Mouse (Mus musculus): ENCODE results near the gene P3h2.
A peak's percentile ranks its signal among the peaks of the same experiment; 100 is the strongest.

P3h2 gene

DNA sequence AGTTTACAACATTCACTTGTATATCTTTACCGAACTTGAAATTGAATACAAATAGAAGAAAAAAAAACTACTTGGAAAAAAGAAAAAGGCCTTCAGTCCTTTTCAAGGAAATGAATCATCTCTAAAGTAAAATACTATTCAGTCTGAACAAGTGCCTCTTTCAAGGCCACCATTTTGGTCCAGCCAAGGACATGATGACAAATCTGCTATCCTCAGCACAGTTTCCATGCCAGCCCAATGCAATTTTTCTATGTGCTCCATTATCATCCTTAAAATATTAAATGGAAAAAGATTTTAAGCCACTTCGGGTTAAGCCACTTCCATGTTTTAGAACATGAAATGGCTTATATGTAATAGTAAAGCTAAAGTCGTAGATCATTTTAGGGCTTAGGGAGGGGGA lies 35.2 kb downstream of the P3h2 start:
- DNase-seq (ENCODE audit: low read depth, low spot score): no peak

DNA sequence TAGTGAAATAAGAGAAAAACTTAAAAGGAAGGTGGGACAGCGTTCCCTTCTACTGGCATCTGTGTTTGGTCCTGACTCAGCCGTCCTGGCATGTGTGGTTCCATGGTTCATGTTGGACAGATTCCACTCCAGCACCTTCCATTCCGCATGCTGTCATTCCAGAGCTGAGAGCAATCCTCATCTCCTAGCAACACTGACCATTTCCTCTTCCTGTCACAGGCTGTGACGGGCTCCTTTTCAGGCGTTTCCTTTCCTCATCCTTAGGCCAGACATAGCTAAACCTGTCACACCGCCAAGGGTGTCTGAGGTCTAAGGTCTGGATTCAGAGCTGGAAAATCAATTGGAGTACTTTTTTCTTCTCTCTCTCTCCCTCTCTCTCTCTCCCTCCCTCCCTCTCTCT lies 40.5 kb downstream of the P3h2 start:
- no peak for DNase-seq (ENCODE audit: low read depth, low spot score)

DNA sequence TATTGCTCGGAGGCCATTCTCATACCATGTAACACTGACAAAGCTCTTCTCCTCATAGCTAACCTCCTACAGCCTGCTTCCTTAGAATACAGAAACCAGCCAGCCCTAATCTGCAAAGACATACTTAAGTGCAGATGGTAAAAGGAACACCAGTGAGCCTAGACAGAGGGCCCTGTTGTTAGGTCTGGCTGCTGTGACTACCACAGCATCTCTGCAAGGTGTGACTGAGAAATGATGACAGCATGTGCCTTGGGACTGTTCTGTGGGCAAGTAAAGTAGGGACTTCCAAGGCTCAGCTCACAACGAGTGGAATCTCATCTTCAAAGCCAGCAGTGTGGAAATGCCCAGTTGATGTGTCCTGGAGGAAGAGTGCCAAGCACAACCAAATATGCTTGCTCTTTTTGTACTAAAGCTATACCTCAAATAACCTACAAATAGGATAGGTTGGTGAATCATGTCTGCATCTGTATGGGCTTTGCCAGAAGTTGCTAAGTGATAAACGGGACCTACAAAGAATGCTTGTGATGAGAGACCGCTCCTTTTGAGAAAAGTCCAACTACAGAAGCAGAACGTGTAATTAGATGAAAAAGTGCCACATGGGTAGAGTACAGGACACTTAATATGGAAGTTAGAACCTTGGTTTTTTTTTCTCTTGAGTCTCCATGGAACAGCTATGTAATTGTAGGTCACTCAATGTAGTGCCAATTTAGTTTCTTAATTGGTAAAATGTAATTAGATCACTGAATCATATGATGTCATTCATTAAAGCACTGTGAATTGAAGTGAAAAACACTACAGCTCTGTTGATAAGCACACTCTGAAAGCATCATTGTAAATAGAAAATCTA lies 45.1 kb downstream of the P3h2 start:
- no peak for DNase-seq (ENCODE audit: low read depth, low spot score)

DNA sequence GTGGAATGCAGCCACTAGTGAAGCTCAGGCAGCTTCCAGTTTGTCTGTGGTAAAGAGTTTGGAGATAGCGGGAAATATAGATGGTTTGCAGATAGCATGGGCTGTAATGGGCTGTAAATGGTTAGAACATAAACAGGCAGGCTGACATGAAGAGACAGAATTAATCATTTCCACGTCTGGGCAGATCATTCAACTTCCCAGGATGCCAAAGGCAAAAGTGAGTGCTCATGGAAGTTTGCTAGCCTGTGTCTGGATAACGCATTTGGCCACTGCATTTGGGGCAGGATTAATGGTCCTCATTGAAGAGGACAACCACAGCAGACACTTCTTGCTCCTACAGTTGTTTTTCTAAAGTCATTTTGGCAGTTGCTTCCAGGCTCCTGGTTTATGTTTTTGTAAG lies 52.0 kb downstream of the P3h2 start:
- DNase-seq (ENCODE audit: low read depth, low spot score): no peak

DNA sequence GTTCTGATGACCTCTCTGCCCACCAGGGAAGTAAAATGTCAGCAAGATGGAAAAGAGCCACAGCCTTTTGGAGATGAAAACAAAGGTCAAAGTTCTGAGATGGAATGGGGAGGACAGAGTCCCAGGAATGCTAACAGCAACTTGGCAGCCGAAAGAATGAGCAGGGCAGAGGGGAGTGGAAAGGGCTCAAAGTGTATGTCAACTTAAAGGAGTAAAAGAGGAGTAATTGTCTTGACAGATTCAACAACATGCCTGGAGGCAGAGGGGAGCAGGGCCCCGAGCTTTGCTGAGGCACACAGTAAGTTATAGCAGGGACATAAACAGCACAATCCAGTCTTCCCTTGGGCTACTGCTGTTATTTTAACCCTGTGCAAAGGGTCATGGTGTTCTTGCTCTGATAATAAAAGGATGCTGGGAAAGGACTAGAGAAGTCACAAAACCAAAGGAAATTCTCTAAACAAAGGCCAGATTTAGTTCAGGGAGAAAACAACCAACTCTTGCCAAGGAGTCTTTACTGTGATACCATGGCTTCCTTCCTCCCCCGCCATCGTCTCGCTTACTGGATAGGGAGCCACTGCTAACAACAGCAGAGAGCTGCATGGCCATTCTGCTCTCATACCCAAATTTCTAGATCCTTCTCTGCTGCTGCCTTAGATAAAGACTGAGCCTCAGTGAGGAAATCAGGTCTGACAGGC lies 56.0 kb downstream of the P3h2 start:
- DNase-seq (ENCODE audit: low read depth, low spot score): no peak

DNA sequence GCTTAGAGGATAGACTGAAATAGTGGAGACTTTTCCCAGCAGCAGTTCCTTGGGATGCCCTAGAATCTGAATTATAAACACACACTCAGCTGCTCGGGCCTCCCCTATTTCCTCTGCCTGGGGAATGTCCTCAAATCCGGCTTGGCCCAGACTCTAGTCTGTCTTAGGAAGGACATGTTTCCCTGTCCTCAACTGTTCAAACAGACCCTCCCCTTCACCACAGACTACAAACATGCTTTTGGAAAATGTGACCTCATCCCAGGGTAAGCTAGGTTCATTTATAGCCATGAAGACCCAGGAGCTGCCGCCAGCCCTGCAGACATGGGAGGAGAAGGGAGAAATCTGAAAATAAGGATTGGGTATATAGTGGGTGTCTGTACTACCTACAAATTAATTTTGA lies 57.7 kb downstream of the P3h2 start:
- no peak for DNase-seq (ENCODE audit: low read depth, low spot score)

DNA sequence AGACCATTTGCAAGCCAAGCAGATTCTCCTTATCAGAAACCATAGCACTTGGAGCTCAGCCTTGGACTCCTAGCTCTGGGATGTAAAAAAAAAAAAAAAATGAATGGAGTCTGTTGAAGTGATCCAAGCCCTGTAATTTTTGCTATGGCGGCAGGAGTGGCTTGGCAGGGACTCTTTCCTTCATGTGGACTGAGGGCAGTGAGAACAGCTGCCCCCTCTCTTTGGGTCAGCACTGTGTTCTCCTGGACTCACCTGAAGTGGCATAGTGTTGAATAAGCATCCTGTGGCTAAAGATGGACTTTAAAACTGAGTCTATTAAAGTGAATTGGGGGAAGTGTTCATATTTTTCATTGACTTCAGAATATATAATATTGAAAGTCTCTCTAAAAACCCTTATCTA lies 58.2 kb downstream of the P3h2 start:
- DNase-seq (ENCODE audit: low read depth, low spot score): no peak

DNA sequence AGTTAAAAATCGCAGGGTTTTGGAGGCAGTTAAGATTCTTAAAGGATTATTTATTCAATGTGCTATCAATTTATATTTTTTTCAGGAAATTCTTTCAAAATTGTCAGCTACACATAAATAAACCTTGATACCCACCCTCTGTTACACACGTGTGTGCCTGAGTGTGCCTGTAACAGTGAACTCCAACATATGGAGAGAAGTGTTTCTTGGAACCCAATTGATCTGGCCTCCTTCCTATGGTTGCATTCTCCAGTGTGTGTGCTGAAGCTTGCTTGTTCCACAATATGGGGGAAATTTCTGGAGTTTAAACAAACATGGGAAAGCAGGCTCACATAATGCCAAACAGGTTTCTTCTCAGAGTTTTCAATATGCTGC lies 63.7 kb downstream of the P3h2 start:
- DNase-seq (ENCODE audit: low read depth, low spot score): no peak

DNA sequence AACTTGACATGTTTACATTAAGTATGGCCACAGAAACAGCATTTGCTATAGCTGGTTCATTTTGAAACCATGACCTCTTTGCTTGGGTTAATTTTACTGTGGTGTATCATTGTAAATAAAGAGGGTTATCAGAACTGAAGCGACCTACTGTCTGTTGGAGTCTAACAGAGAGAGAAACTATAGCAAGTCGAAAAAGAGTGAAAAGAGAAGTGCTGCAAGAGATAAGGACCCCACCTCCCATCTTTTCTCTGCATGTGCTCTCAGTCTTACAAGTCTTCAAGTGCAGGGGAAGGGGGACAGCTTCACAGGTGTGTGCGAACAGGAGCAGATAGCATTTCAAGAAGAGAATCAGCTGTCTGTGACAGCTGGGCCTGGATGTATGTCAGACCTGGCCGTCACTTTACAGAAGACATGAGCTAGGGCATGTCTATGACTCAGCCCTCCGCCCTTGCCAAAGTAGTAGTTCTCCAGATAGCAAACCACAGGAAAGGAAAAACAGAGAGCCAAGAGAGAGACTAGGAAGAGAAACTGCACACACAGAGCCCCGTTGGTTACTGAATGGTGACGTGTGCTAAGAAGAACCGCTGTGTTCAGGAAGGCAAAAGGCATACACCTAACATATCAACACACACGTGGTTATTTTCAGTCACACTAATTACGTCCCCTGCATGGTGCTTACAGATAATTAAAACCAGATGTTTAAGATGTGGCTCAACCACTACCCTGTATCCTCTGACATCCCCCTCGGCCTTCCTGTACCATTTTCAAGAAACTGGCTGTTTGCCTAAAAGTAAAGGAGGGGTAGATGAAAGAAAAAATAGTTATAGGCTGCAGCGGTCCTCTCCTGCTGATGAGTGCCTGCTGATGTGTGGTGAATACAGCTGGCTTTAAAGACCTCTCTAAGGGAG lies 64.3 kb downstream of the P3h2 start:
- no peak for DNase-seq (ENCODE audit: low read depth, low spot score)

DNA sequence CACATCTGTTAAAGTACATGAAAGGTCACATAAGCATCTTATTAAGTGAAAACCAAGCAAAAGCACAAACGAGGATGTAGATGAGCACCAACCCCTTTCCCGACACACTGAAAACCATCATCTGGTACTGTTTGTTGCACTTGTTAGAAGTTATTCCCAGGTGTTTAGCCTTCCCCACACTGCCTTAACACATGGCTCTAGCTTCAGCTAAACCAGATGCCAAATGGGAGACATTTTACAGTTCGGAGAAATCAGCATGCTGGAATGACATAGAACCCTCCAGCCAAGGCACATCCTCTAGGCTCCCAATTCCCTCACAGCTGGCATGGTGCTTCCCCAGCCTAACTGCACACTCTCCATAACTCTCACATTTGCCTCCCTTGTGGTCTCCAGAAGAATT lies 66.3 kb downstream of the P3h2 start:
- no peak for DNase-seq (ENCODE audit: low read depth, low spot score)

DNA sequence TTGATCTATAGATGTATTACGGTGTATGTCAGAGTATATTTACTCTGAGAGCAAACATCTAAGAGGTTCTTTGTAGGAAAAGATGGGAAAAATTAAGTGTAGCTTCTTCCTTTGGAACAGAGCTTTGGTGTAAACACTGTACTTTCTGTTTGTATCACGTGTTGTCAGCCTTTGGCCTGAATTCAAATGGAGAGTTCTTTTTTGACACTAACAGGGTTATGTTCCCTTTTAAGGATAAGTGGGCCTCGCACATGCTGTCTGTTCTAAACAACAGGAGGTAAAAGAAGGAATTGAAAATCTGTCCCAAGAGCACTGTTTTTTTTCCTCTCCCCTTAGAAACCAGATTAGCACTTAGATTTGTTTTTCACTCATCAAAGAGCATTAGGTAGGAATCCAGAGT lies 70.1 kb downstream of the P3h2 start:
- no peak for DNase-seq (ENCODE audit: low read depth, low spot score)

DNA sequence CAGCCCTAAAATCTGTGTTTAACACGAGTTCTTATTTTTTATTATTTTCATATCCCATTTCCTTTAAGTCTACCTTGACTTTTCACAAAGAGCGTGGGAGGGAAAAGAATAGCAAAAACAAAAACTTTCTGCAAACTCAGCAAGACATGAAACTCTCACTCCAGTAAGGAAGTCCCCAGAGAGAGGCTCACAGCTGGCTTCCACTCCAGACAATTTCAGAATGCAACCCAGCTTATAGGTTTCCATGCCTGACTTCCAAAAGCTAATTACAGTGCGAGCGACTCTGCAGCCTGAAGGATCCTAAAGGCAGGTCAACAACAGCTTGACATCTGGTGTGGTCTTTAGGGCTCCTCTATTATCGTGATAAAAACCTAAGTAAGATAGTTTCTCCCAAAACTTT lies 70.5 kb downstream of the P3h2 start:
- no peak for DNase-seq (ENCODE audit: low read depth, low spot score)

DNA sequence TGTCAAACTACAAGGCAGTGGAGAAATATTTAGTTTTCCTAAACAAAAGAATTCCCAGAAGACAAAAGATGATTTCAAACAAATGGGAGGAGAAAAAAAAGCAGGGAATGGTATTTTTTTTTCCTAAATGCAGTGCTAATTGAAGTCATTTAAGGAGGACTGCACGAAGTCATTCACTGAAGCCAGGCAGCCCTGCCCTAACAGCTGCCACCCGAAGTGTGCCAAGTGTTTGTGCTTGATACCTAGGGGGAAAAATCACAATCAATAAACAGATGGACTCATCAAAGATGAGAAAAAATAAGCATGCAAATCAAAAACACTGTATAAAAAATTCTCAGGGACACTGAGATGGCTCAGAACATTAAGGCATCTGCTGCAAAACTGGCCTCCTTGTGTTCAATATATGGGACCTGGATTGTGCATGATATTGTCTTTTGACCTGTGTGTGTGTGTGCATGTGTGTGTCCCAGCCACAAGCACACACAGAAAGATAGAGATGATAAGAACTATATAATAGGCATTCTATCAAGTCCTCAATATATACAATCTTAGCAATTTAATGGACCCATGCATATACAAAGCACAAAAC lies 76.1 kb downstream of the P3h2 start:
- no peak for DNase-seq (ENCODE audit: low read depth, low spot score)

DNA sequence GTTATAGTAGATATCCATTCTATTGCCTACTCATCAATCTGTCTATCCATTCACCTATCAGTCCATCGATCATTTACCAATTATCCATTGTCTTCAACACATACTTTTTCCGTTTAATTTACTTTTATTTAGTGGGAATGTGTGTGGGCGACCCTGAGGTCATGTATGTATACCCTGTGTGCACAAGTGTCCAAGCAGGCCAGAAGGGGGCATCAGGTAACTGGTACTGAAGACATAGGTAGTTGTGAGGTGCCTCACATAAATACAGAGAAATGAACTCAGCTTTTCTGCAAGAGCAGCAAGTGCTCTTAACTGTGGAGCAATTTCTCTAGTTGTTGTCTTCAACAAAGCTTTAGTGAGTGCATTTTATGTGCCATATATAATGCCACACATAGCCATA lies 79.2 kb downstream of the P3h2 start:
- no peak for DNase-seq (ENCODE audit: low read depth, low spot score)

DNA sequence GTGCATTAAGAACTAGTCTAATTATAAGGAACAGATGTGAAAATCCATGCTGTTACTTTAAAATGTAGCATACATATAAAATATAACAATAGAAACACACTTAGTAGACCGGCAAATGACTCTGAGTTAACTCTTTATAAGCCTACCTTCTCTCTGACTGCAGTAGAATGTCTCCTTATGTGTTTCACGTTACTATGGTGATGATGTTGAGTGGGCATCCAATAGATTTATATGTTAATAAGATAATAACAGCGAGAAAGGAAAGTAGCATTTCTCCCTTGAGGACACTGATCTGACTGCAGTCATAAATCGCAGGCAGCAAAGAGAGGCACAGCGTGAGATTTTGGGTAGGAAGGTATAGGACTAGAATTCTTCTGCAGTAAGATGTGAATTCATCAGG lies 81.0 kb downstream of the P3h2 start:
- no peak for DNase-seq (ENCODE audit: low read depth, low spot score)

DNA sequence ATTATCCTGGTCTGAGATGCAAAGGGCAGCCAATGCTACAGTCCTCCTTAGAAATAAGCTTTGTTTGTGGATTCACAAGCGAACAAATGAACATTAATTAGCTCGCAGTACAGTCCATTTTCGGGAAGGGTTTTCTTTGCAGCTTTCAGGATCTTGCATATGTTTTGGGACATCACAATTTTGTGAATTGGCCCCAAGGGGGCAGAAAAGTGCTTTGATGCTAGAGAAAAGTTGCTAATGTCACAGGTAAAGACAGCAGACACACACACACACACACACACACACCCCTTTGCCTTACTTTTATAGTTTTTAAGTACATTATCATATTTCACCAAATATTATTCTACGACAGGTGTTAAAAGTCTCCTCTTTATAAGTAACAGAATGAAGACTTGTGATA lies 82.2 kb downstream of the P3h2 start:
- DNase-seq (ENCODE audit: low read depth, low spot score): no peak

DNA sequence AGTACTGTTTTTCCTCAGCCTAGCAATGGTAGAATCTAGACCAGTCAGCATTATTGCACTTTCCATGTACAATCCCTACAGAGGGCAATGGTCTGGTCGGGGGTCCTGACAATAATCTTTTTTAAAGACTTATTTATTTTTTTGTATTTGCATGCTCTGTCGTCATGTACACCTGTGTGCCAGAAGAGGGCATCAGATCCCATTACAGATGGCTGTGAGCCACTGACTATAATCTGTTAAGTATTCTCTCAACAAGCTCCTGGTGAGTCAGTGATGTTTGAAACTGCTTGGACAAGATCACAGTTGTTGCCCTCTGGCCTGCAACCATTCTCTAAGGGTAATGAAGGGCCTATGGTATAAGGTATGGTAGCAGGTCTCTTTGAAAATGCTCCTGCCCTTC lies 83.8 kb downstream of the P3h2 start:
- DNase-seq (ENCODE audit: low read depth, low spot score): no peak

DNA sequence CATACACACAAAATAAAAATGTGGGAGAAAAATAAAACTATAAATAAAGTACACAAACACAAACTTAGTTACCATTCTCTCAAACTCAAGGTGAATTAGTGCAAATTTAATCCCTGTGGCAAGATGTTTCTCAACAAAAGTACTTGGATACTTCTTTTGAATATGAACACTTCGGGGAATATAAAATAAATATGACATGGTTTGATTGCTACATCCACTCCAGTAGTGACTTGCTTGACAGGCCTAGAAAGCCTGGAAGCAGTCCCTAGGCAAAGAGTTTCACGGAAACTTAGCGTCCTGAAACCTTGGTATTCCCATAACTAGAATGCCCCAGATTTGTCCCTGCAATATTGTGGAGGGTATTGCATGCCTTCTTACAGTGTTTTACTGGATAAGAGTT lies 99.8 kb downstream of the P3h2 start:
- no peak for DNase-seq (ENCODE audit: low read depth, low spot score)

DNA sequence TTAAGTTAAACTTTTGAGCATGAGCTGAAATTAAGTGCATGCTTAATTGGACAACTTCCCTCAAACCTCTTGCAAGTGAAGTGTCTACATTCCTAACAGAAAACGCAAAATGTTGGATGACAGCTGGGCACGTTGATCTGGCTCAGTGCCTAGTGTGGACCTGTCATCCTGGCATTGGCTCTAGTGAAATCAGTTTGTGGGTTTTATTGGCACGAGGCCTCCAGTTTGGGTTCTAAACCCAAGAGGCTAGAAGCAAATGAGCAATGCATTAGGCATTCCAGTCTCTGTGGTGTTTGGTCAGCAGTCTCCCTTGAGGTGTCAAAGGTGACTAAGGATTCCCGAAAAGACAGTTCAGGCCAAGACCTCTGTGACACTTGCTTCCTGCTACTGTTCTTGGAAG lies 102.3 kb downstream of the P3h2 start:
- DNase-seq (ENCODE audit: low read depth, low spot score): no peak

DNA sequence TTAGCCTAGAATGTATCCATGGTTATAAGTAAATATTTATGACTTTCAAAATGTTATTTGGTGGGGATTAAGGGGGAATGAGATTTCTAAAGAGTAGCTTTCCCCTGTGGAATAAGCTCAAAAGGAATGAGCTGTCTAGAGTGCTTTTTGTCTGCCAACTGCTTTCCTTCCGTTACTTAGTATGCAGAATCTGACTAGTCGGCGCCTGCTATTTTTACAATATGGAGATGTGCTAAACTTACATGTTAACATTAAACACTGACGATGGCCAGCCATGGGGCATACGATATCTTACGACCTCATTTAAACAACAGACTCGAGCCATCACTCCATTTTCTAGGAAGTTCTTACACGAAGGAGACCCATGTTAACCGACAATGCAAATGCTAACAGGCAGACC lies 102.7 kb downstream of the P3h2 start:
- DNase-seq (ENCODE audit: low read depth, low spot score): peak; percentile 12

DNA sequence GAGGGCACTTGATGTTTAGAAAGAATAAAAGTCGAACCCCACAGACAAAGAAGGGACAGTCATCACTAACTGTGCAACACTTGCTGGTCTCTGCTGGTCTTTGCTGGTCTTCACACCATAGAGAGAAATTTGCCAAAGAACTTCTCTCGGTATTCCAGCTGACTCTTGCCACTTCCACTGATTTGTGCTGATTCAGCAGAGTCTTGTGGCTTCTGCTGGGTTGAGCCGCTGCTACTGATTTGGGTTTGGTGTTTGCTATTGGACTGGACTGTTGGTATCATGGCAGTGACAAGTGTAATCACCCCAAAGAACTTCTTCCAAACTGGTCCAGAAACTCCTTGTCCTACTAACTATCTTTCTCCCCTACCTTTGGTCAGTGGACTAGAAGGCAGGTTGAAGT lies 111.0 kb downstream of the P3h2 start:
- no peak for DNase-seq (ENCODE audit: low read depth, low spot score)

DNA sequence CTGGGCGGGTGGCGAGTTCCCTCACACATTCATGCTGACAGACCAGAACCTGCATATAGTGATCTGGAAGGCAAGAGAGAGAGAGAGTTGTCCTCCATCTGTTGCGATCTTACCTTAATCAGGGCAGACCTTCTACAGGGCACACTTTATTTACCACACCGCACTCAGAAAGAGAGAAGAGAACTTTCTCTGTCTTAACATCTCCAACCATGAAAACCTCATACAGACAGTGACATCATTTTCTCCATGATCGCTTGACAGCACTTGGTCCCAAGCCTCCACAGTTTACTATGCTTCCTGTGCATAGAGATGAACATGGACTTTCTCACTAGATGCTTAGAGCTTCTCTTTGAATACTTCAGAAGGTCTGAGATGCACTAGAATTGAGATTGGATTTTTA lies 118.4 kb downstream of the P3h2 start:
- DNase-seq (ENCODE audit: low read depth, low spot score): no peak
